Mouse (Mus musculus) yolk sac, embryonic 10.5 days (tissue): Measurements from ENCODE around the gene Ifitm10.

Experiments used
- DNase-seq: peaks from one replicate; pipeline ENCODE4 v3.0.0-alpha.2; 2017; ENCODE audit warnings: low spot score

The Ifitm10 gene

DNA sequence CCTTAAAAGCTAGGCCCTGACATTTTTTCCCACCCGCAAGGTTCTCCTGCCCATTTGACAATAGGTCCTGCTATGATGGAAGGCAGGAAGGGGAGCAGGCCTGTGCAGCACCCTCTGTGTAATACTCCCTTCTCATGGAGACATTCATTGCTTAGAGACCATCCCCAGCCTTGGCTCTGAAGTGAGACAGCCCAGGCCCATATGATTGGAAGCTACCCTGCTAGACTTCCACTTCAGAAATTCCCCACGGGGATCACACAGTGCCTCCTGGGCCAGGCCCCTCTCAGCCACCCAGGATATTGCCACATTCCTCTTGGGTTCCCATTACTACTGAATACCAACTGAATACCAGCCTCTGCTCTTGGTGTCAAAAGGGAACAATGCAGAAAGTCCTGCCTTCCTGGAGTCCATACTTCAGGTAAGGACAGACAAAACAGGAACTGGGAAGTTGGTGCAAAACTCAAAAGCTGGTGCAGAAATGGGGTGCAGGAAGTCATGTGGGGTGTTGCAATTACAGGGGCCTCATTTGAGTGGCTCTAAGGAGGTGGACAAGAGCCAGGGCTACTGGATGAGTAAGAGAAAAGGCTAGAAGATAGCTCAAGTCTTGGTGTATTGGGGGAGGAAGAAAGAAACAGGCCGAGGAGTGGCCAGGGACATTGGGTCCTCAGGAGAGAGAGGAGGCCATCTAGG lies 16.6 kb upstream of the Ifitm10 start:
- no peak for DNase-seq

DNA sequence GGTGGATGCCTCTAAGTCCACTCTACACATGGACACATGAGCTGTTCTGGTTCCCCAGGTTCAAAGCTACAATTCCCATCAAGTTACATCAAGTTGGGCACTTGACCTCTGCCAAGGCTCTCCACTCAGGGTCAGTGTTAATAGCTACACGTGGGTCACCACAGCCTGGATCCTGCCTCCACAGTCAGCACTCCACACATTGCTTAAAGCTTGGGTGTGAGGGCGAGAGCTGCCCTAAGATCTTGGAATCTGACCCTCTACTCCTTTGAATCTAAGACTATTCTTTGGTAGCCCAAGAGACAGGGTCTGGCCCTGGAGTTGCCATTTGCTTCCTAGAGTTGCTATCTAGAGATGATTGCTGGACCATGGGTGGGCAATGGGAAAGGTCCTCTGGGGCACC lies 15.2 kb upstream of the Ifitm10 start:
- no peak for DNase-seq

DNA sequence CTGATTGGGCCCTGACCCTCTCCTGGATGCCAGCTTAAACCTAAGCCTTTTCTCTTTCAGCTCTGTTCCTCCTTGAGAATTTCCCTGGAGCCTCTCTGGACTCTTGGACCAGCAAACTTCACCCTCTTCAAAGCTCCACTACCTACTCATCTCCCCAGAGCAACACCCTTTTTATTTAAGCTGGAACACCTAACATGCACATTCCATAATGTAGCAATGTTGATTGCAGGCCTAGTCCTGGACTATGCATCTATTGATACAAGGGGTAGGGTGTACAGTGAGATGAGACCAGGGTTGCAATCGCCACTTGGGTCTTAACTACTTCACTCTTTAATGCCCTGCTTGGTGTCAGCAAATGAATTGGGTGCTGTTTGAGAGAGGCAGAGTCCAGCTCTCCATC lies 14.6 kb upstream of the Ifitm10 start:
- no peak for DNase-seq

DNA sequence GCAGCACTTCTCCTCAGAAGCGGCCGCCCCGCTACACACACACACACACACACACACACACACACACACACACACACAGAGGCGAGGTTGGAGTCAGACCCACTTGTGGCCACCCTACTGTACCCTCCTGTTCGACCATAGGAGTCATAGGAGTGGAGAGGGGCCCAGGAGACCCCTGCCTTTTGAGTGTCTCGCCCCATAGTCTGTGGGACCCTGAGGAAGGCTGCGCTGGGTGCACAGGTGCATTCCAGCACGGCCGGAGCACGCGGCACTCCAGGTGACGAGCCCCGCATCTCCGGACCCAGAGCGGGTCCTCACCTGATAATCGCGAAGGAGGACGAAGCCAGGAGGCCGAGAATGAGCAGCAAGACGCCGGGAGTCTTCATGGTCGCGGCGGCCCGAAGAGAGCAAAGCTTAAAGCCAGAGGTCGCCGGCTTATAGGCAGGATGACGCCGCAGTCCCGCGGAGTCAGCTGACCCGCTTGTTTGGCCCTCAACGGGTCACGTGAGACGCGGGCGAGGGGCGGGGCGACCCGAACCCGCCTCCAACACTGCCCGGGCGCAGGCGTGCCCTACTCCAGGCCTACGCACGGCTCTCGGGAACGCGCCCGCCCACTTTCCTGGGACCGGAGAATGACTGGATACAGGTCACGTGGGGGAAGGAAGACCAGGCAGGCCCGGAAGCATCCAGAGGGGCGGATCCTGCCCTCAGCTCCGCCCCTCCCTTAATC lies 14.0 kb upstream of the Ifitm10 start, which contains the start of gene Ctsd:
Ctsd (minus strand) TSS at position 620 of the 730 bp plus-strand sequence.
- DNase-seq, result peak; percentile 97

DNA sequence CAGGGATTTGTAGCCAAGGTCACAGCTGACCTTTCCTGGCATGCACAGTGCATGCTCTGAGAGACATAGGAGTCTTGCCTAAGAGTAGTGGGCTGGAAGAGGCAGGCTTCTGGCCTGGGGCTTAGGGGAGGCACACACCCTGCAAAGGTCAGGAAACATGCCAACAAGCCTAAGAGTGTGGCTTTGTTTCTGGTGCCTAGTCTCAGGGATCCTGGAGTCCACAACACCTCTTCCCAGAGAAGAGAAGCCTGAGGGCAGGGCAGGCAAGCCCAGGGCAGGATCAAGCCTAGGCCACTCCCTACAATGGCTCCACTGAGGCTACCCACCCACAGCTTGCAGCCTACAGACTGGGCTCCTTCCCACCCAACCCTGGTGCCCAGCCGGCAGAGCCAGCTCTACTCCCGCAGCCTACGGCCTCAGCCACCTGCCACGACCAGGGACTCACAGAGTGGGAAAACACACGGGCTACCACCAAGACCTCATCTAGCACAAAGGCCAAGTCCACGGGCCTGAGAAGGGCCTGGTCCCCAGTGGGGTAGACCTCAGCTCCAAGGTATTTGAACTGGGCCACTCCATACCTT lies 13.2 kb upstream of the Ifitm10 start:
- no peak for DNase-seq

DNA sequence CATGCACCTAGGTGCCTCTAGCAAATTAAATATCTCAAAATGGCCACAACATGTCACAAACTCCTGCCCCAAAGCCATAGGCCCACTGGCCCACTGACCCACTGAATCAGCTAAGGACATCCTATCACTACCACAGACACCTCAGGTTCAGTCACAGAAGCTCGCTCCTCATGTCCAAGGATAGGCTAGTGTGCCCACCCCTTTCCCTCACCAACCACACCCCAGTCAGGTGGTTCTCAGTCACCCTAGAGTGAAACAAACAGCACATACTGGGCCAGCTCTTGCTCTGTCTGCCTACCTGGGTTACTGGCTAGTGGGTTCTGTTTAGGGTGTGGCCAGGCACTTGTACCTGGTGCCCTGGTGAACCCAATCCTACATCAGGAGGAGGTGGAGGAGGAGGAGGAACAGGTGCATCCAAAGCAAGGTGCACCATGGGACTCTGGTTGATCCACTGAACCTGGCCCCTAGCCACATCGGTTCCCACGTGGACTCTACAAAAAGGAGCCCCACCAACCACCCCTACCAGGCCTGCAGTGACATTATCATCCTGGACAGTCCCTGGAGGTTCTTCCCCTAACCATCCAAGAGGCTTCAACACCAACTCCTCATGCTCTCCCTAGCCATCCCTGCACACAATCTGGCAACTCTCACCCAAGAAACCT lies 12.3 kb upstream of the Ifitm10 start:
- DNase-seq, result no peak

DNA sequence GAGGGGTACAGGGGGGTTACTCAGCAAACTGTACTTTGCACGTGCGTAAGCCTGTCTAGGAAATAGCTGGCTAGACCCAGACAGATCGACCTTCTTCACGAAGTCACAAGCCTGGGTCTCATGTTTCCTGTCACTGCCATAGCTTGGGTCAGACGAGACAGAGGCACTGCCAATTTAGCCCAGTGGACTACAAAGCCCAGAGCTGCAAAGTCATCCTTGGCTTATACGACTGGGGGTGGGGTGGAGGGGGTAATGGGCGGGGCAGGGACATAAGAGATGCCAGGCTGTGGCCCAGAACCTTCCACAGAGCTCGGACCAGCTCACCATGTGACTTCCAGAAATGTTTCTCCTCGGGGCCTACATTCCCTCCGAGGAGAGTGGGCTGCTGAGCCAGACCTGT lies 10.8 kb upstream of the Ifitm10 start:
- DNase-seq, result no peak

DNA sequence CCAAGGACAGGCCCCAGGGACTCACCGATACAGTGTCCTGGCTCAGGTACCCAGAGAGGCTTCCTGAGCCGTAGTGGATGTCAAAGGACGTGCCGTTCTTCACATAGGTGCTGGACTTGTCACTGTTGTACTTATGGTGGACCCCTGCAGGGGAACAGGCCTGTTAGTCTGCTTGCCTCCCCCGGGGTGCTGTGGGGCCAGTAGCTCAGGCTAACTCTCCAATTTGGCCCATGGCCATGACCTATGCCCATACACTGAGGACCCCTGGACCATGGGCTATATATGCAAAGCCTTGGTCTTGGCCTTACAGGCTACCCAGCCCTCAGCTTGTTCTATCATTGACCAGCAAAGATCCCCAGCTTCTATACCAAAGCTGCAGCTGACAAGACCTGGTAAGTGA lies 9.0 kb upstream of the Ifitm10 start, which contains the start of gene Gm49369:
Gm49369 (minus strand) TSS at position 101 of the 400 bp plus-strand sequence.
- DNase-seq, result no peak

DNA sequence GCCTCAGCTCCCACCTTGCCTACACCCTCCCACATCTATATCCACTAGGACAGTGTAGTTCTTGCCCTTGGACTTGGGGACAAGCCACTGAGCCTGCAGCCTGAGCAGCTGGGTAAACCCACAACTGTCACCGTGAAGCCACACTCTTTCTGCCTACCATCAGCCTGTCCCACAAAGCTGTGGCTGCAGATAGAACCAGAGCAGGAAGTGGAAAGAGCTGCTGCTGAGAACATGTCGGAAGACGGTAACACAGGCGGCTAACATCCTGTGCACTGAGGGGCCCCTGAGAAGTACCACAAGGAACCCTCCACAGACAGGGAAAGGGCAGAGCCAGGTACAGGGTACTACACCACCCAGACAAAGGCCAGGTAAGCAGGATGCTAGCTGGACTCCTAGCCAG lies 7.6 kb upstream of the Ifitm10 start:
- no peak for DNase-seq

DNA sequence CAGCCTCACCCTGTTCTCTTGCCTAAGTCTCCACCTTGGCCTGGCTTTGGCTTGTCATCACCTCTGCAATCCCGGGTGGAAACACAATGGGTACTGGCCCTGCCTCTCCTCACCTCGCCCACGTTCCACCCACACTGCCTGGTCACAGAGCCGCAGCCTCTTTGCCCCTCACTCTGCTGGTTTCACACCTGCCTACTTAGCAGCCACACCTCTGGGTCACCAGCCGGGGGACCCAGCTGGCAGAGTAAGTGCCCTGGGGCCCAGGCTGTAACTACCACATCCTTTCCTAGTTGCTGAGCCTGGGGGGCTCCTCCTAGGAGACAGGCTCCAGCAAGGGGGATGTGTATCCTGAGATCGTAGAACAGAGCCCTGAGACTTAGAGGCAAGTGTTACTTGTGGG lies 5.6 kb upstream of the Ifitm10 start:
- no peak for DNase-seq

DNA sequence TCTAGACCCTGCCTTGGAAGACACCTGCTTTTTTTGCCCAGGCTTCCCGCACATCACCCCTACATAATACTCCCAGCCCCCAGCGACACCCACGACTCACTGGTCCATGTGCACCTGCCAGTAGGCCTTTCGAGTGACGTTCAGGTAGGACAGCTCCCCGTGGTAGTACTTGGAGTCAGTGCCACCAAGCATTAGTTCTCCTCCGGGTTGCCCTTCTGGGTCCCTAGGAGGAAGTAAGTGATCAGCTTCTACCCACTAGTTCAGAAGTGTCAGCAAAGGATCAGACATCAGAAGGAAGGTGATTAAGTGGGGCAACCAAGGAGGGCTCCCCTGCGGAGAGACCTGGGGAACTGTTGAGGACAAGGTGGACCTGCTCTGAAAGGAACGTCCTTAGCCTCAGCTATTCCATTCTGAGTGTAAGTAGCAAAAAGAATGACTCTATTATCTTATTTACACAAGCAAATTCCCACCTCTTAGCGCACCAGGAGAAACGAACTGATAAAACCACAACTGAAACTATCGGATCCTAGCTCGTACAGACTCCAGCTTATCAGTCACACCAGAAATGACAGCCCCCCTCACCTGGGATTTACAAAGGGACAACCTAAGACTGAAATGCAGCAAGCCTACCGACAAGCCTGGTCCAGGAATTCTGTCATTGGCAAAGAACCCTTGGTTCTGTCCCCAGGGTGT lies 3.8 kb upstream of the Ifitm10 start:
- no peak for DNase-seq

DNA sequence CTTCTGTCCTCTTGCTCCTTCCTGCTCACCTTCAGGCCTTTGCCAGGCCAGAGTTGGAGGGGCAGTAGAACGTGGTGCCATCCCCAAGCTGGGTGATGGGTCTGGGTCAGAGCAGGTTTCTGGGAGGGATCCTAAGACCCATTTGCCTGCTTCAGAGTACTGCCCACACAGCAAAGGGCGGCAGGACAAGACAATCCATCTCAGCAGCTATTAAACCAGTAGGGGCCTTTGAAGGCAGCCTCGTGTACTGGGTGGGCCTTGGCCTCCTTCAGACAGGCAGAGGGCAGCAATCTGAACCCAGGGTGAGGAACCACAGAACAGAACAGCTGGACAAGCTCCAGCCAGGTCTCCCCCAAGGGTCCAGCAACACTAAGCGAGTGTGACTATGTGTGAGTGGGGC lies 2.5 kb upstream of the Ifitm10 start:
- DNase-seq, result no peak

DNA sequence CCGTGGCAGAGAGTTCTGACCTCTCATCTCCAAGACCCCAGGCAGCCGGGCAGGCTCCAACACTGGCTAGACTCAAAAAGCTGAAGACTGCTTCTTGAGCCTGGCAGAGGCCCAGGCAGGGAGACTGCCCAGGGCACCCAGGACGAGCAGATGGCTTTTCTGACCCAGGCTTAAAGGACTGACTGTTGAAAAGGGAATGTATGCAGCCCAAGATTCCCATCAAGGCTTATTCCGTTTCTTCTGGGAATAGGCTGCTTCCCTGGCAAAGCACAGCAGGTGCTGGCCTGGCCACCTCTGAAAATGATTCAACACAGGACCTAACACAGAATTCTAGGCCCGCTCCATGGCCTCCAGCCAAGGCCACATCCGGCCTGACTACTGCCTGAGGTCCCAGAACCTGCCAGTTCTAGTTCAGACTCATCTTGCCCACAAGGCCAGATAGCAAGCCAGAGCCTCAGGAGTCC lies 1.7 kb upstream of the Ifitm10 start:
- DNase-seq, result no peak

DNA sequence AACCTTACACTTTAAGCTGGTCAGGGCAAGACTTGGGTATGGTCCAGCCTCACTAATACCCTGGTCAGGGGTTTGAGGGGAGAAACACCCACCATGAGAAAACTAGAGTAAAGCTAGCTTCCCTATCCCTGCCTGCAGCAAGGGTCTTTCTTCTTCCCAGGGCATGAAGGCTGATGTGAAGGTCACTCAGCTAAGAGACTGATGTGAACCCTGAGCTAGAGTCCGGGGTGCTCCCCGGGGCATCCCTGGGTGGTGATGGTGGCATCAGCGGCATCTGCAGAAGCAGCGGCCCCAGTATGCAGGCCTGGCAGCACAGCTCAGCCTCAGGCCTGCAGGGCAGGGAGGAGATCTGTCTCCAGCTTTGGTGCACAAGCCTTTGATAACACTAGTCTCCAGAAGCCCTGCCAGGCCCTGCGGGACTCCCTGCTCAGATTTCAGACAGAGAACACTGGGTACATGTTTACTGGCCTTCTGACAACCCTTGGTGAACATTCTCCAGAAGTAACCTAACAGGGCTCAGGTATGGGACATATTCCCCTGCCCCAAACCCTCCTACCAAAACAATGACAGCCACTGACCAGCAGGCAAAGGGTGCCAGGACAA lies 961 bp upstream of the Ifitm10 start:
- DNase-seq, result no peak

DNA sequence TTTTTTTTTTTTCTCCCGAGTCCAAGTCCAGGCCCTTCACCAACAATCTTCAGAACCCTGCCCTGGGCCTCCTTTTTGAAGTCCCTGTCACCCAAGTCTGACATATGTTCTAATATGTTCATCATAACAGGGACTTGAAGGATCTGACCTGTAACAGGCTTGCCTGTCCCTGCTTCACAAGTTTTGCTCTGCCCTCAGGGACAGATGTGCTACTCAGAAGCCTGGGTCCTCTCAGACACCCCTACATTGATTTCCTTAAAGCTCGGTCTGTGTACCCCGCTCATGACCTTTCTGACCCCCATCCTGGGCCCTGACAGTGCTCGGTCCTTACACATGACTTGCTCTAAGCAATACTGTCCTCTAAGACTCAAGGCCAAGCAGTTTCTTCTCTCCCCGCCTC lies 514 bp downstream of the Ifitm10 start:
- no peak for DNase-seq

DNA sequence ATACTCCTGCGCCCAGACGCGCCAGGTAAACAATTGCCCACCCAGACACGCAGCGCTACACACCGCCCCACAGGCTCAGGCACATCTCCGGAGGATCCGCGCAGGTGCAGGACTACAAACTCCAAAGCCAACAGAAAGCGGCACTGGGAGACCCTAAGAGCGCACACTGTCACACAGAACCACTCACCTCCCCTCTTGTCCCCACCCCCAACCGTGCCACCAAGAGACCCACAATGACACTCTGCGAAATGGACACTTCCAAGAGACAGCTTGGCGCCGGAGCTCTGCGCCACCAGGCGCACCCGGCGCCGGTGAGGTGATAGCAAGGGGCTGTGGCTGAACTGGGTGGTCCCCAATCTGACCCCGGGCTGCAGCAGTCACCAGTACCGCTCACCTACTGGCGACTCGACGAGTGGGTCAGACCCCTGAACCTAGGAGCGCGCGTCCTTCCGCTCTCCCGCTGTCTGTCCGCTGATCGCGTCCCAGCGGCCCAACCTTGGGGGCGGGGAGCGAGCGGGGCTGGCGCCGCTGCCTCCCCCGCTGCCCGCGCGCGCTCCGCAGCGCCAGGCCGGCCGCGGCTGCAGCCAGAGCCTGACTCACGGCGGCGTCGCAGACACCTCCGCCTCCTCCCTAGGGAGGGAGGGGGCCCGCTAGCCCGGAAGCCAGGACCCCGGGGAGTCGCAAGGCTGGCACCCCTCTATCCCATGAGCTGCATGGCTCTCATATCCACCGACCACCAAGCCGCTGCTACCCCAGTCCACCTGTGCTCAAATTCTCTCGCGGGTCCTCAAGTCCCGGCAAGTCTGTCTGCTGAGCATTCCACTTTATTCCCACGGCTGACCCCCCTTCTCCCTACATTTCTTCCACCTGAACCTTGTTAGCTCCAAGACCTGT lies 1.5 kb downstream of the Ifitm10 start:
- no peak for DNase-seq

DNA sequence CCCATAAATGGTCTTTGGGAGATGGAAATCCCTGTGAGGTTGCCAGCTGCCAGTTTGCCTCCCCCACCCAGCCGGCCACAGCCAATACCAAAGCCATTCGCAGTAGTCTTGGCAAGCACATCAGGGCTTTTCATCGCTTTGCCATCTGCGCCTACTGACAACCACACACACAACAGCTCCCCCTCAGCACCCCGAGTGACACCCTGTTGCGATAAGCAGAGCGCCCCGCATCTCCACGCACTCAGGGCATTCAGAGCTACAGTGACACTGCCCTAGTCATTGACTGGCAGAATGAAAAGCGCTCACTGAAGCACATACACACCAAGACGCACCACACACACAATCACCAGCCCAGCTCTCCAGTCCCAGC lies 2.2 kb downstream of the Ifitm10 start:
- DNase-seq, result no peak

DNA sequence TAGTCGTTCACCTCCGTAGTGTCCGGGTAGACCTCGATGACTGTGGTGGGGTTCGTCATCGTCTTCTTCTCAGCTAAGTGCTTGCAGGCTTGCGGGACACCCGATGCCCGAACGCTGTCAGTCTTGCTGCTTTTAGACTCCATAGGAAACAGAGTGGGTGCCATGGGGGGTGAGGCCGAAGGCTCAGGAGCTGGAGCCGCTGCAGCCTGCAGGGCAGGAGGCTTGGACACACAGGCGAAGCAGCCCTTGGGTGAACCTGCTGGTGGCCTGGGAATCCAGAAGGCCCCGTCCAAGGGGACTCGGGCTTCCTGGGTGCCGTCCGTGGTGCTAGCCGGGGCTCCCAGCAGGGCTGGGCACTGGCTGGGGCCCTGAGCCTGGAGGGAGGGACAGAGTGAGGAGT lies 2.6 kb downstream of the Ifitm10 start:
- no peak for DNase-seq

DNA sequence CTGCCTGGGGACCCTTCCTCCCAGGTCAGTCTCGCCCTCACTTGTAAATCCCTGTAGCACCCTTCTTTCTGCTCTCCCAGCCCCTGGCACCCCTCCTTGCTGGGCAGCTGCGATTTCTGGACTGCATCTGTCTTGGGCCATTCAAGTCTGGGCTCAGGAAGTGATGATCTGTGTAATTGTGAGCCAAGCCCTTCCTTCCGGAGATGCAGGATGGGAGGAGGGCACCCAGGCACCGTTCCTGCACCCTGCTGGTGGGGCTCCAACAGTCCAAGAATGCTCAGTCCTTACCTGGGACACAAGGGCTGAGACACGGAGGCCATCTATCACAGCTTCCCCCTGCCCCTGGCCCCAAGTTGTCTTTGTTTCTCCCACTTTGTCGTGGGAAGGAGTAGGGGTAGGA lies 3.7 kb downstream of the Ifitm10 start:
- DNase-seq, result no peak

DNA sequence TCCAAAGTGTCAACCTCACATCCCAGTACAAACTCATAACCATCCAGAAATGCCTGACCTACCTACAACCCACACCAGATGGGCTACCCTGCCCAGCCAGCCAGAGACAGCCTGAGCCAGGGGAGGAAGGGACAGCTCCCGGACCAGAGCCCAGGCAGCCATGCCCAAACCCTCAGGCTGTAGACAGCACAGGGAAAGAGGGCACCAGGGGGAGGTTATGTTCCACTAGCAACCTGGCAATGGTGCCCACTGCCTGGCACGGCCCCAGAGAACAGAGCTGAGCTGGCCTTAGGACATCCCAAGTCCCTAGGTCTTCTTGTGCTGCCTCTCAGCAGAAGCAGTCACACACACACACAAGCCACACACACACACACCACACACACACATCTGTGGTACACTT lies 4.7 kb downstream of the Ifitm10 start:
- DNase-seq, result no peak

DNA sequence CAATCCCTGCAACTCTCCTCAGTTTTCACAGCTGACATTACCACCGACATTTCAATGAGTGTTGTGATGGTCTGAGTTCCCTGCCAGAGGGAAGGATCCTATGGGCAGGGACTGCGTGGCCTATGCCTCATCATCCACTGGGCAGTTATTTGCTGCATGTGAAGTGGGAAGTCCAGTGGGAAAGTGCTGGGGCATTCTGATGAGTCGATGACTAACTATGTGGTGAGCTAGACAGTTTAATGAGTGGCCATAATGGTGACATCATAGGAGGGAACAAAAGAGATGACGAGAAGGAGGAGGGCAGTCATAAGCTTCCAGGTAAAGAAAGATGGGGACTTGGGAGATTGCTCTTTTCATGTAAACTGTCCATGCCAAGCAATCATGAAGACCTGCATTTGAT lies 10.4 kb downstream of the Ifitm10 start:
- DNase-seq, result no peak
